Mouse (Mus musculus) megakaryocyte, embryonic 14.5 days (primary cell): ENCODE measurements at regions not wholly inside any gene's neighbourhood (a gene's known extent, or its start where the extent isn't known, plus 50 kb on each side); places are given as distances from the start of the nearest gene placed in this dataset.

Experiments
- FLI1 ChIP-seq: IDR thresholded peaks from 2 replicates; pipeline ENCODE4 v1.6.1; 2012; ENCODE audit warnings: low read length, inconsistent platforms, mixed read lengths
- GATA1 ChIP-seq: IDR thresholded peaks from 3 replicates; pipeline ENCODE4 v1.6.1; 2012; ENCODE audit warnings: mixed read lengths, low read length, inconsistent platforms, borderline replicate concordance

DNA sequence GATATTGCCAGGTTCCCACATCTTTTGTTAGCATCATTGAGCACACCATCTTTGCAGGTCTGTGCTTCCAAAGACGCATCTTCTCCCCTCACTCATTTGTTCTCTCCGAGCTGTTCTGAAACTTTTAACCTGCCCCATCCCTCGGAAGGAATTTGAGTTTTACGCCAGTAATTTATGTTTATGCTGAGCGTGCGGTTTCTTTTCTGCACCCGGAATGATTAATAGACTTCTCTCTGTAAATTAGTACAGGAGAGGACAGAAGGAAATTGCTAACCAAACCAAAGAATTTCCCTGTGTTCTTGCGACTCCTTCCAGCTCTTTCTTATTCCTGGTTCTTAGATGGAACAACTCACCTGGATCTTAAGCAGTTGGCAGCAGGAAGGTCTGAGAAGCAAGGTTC, 349.7 kb upstream of the Tshz3 start:
- TF ChIP-seq GATA1 = no peak
- TF ChIP-seq FLI1 = no peak
